Mouse (Mus musculus) cerebellum, postnatal 25 days (tissue): ENCODE results near the gene 6430628N08Rik.

Experiments used
- DNase-seq, 2 experiments: peaks; one replicate each; pipeline ENCODE4 v3.0.0; 2021; ENCODE audit warnings: mixed read lengths in 2 of 2

Gene 6430628N08Rik

GRCm38 (mm10) chr4:115940681-115941080 is 50.2 kb downstream of the 6430628N08Rik start:
- no peak for DNase-seq

- no peak for DNase-seq
Observed at GRCm38 (mm10) chr4:115941242-115941820, 50.9 kb downstream of the 6430628N08Rik start.

- DNase-seq: no peak
Observed at GRCm38 (mm10) chr4:115943669-115944314, 53.3 kb downstream of the 6430628N08Rik start.
